In the genomic region with DNA sequence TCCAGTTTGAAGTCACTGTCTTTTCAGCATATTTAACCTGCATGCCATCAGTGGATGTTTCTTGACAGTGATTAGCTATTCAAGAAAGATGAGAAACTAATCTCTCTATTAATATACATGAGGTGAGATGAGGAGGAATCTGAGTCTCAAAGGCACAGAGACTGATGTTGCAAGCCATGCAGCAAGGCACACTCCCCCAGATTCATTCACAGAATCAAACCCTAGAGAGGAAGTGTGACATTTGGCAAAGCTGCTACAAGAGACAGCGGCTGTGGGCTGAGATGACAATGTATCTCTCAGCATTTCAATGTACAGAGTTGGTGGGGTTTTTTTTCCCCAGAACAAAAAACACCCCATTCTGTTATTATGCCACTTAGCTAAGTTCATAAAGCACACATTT, we compare ENCODE assay signal across 19 mouse cellular contexts.
A peak's percentile ranks its signal among the peaks of the same experiment; 100 is the strongest.
DNase-seq lines count a peak whose midpoint lies in the region; ATAC-seq and TF ChIP-seq lines count a peak whose summit lies in the region.
"Had no signal": no experiment of that assay in that cellular context is flagged by ENCODE, and none has a peak within 500 bp of the region (broad histone marks: within the 10 kb centered on the region; RNA-seq: fewer than 3 reads in every experiment).

No protein-coding gene starts in this region.

- no peak for ATAC-seq in lung, embryonic 14.5 days (ENCODE audit: insufficient read depth)
- no peak for ATAC-seq in neural tube, embryonic 15.5 days (ENCODE audit: low FRiP score)
- ATAC-seq: forebrain, embryonic 15.5 days had no signal

- peak; percentile 38 to 79 for DNase-seq in frontal cortex, adult 2 months (ENCODE audit: extremely low spot score in 1 of 2, low spot score in 1 of 2)
- no peak for DNase-seq in frontal cortex, postnatal 14 days (ENCODE audit: low spot score in 2 of 2)
- DNase-seq in lung, embryonic 14.5 days: peak; percentile 71
- DNase-seq in lung, postnatal 14 days: no peak
- DNase-seq in A20 (ENCODE audit: low read depth, low spot score): peak; percentile 8
- peak; percentile 35 to 39 for DNase-seq in left cerebral cortex, adult 9 months (ENCODE audit: low spot score in 2 of 2)
- no peak for DNase-seq in B cell, adult 2 months
- DNase-seq: adrenal gland, postnatal 36 days; cerebellum, adult 2 months; kidney, adult 18-20 months; kidney, postnatal 14 days; thymus, postnatal 14 days had no signal

- no peak overlapping the region for H3K27ac ChIP-seq in lung, embryonic 14.5 days (ENCODE audit: low read depth)
- no peak overlapping the region for H3K27ac ChIP-seq in neural tube, embryonic 15.5 days (replicated peaks)
- H3K27ac ChIP-seq: forebrain, embryonic 15.5 days; limb, embryonic 15.5 days; liver, embryonic 15.5 days had no signal

- H3K4me1 ChIP-seq in lung, embryonic 14.5 days (ENCODE audit: insufficient read depth): no peaks in the 10 kb centered on the region
- H3K4me1 ChIP-seq in neural tube, embryonic 15.5 days: no peaks in the 10 kb centered on the region
- H3K4me1 ChIP-seq: forebrain, embryonic 15.5 days; limb, embryonic 15.5 days; liver, embryonic 15.5 days; megakaryocyte, embryonic 14.5 days had no signal

- no peak overlapping the region for H3K9ac ChIP-seq in lung, embryonic 14.5 days
- no peak overlapping the region for H3K9ac ChIP-seq in neural tube, embryonic 15.5 days (replicated peaks)
- H3K9ac ChIP-seq: forebrain, embryonic 15.5 days; limb, embryonic 15.5 days; liver, embryonic 15.5 days had no signal

- H3K4me3 ChIP-seq in lung, embryonic 14.5 days (ENCODE audit: low read depth, low read length): no peak overlapping the region
- no peak overlapping the region for H3K4me3 ChIP-seq in neural tube, embryonic 15.5 days (replicated peaks)
- H3K4me3 ChIP-seq: forebrain, embryonic 15.5 days; layer of hippocampus, adult 2 months; limb, embryonic 15.5 days; liver, embryonic 15.5 days; megakaryocyte, embryonic 14.5 days; myocyte had no signal

- TF ChIP-seq CTCF in lung, embryonic 14.5 days (IDR thresholded peaks at IDR 0.05; ENCODE audit: low read depth): no peak

- H3K9me3 ChIP-seq in lung, embryonic 14.5 days (ENCODE audit: low read depth, low read length): no peaks in the 10 kb centered on the region
- no peaks in the 10 kb centered on the region for H3K9me3 ChIP-seq in neural tube, embryonic 15.5 days (replicated peaks)
- H3K9me3 ChIP-seq: forebrain, embryonic 15.5 days; limb, embryonic 15.5 days; liver, embryonic 15.5 days; megakaryocyte, embryonic 14.5 days had no signal

- no peaks in the 10 kb centered on the region for H3K27me3 ChIP-seq in lung, embryonic 14.5 days (ENCODE audit: insufficient read depth, low read length)
- no peaks in the 10 kb centered on the region for H3K27me3 ChIP-seq in neural tube, embryonic 15.5 days (replicated peaks)
- H3K27me3 ChIP-seq: forebrain, embryonic 15.5 days; limb, embryonic 15.5 days; liver, embryonic 15.5 days; megakaryocyte, embryonic 14.5 days had no signal

- WGBS in lung, embryonic 14.5 days: 31% methylated on average over 1 of the region's 1 CpGs
- WGBS in neural tube, embryonic 15.5 days: 70% methylated on average over 1 of the region's 1 CpGs

- no peaks in the 10 kb centered on the region for H3K36me3 ChIP-seq in lung, embryonic 14.5 days (ENCODE audit: insufficient read depth)
- H3K36me3 ChIP-seq in neural tube, embryonic 15.5 days: no peaks in the 10 kb centered on the region
- H3K36me3 ChIP-seq: forebrain, embryonic 15.5 days; limb, embryonic 15.5 days; liver, embryonic 15.5 days had no signal

- H3K4me2 ChIP-seq in lung, embryonic 14.5 days: no peak overlapping the region
- no peak overlapping the region for H3K4me2 ChIP-seq in neural tube, embryonic 15.5 days
- H3K4me2 ChIP-seq: forebrain, embryonic 15.5 days; limb, embryonic 15.5 days; liver, embryonic 15.5 days had no signal

Comparison
In these comparisons a context has a peak if more than half of its experiments do, and no peak if none do; other contexts are left out.
1. DNase-seq: peak in frontal cortex, adult 2 months (2 of 2), lung, embryonic 14.5 days (single experiment), A20 (single experiment) and left cerebral cortex, adult 9 months (2 of 2); none in frontal cortex, postnatal 14 days (0 of 2), lung, postnatal 14 days (single experiment) and B cell, adult 2 months (0 of 2).